Mouse (Mus musculus) testis, adult 2 months (tissue): ENCODE measurements around the gene Rbfox2.

Source experiments
- CTCF ChIP-seq: fragments of 200-500 bp; IDR thresholded peaks from 2 replicates; pipeline ENCODE4 v1.5.1; 2012; ENCODE audit warnings: low read depth, mild to moderate bottlenecking, inconsistent platforms, low read length, moderate library complexity; ENCODE audit not compliant: control insufficient read depth, insufficient read depth, insufficient replicate concordance
- POLR2A ChIP-seq: fragments of 200-500 bp; IDR thresholded peaks from 2 replicates; pipeline ENCODE4 v1.6.1; 2012; ENCODE audit warnings: low read depth, mild to moderate bottlenecking, inconsistent platforms, low read length, moderate library complexity; ENCODE audit not compliant: control insufficient read depth

GRCm38 (mm10) chr15:77081454-77081853 is 225.3 kb downstream of the Rbfox2 start:
- no peak for TF ChIP-seq CTCF
- no peak for TF ChIP-seq POLR2A
